Mouse (Mus musculus) neural tube, embryonic 15.5 days (tissue): ENCODE results near the gene Foxo6. TPM values are rescaled to one million over a fixed set of nuclear protein-coding genes. Genes with fewer than 3 reads are reported as not detected.
A peak's percentile ranks its signal among the peaks of the same experiment; 100 is the strongest.

Source experiments
- ATAC-seq: fragments of 200-750 bp; cut with Nextera tagmentation; 2 replicates; pipeline ENCODE4 v1.8.0; 2017; ENCODE audit warnings: mild to moderate bottlenecking, moderate TSS enrichment, moderate library complexity; ENCODE audit not compliant: low FRiP score
- H3K27ac ChIP-seq: fragments of 300-500 bp; sonication (generic); replicated peaks from 2 replicates; pipeline ENCODE4 v1.5.1; 2015; ENCODE audit warnings: mild to moderate bottlenecking, inconsistent platforms
- H3K27me3 ChIP-seq: fragments of 300-500 bp; sonication (generic); replicated peaks from 2 replicates; pipeline ENCODE4 v1.6.1; 2015; ENCODE audit warnings: inconsistent platforms
- H3K36me3 ChIP-seq: fragments of 300-500 bp; sonication (generic); 2 replicates; pipeline ENCODE4 v1.6.1; 2015; ENCODE audit warnings: inconsistent platforms
- H3K4me1 ChIP-seq: fragments of 300-500 bp; sonication (generic); 2 replicates; pipeline ENCODE4 v1.6.1; 2015; ENCODE audit warnings: inconsistent platforms
- H3K4me2 ChIP-seq: fragments of 300-500 bp; sonication (generic); 2 replicates; pipeline ENCODE4 v1.6.1; 2015; ENCODE audit warnings: inconsistent platforms, mild to moderate bottlenecking, moderate library complexity
- H3K4me3 ChIP-seq: fragments of 300-500 bp; sonication (generic); replicated peaks from 2 replicates; pipeline ENCODE4 v1.5.1; 2015; ENCODE audit warnings: mild to moderate bottlenecking, inconsistent platforms
- H3K9ac ChIP-seq: fragments of 300-500 bp; sonication (generic); replicated peaks from 2 replicates; pipeline ENCODE4 v1.6.1; 2015; ENCODE audit warnings: mild to moderate bottlenecking, inconsistent platforms
- H3K9me3 ChIP-seq: fragments of 300-500 bp; sonication (generic); replicated peaks from 2 replicates; pipeline ENCODE4 v1.6.1; 2016; ENCODE audit warnings: inconsistent platforms
- WGBS: fragments of 180-500 bp; shearing (Covaris S2); methylation state at CpG from one replicate; pipeline ENCODE4 v1.1.7; 2015; ENCODE audit warnings: mixed read lengths; 5-methylcytosine and 5-hydroxymethylcytosine counted together
- polyA plus RNA-seq: library from polyadenylated mRNA; unstranded; fragments of >200 nt; fragmentation: Nextera tagmentation; extraction: Ambion mirVana; gene quantifications from 2 replicates; pipeline ENCODE4 v1.2.1, GENCODE M21; 2015

Foxo6 gene
- polyA plus RNA-seq, 1 experiment from 2014 or later, result 1.0 TPM

DNA sequence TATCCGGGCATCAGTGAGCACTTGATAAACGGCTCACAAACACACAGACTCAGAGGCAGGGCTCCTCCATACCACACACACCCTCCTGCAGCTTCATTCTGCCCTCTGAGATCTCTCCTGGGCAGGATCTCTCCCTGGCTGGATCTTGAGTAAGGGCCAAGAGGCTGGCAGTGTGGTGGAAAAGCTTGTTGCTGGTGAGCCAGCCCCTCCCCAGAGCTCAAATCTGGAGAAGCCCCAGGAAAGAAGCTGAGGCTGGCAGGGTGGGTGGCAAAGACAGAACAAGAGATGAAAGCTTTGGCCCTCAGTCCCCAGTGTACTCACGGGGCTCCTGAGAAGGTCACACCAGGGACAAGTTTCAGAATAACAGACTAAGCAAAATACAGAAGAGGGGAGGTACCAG is 27.4 kb upstream of the Foxo6 start:
- ATAC-seq, result no peak
- no peak overlapping the region for H3K27ac ChIP-seq
- no peaks in the 10 kb centered on the region for H3K36me3 ChIP-seq
- H3K9me3 ChIP-seq, result no peaks in the 10 kb centered on the region
- H3K27me3 ChIP-seq, result no peaks in the 10 kb centered on the region
- H3K4me1 ChIP-seq, result no peaks in the 10 kb centered on the region
- no peak overlapping the region for H3K4me2 ChIP-seq
- 22% methylated on average over 3 of the region's 3 CpGs for WGBS
- no peak overlapping the region for H3K9ac ChIP-seq
- no peak overlapping the region for H3K4me3 ChIP-seq

GRCm38 (mm10) chr4:120313309-120313708 is 26.2 kb upstream of the Foxo6 start:
- Histone ChIP-seq H3K27ac (no peak overlapping the region), H3K36me3 (no peaks in the 10 kb centered on the region), H3K9me3 (no peaks in the 10 kb centered on the region), H3K27me3 (no peaks in the 10 kb centered on the region), H3K4me1 (no peaks in the 10 kb centered on the region), H3K4me2 (no peak overlapping the region), H3K4me3 (no peak overlapping the region), H3K9ac (no peak overlapping the region)
- no peak for ATAC-seq
- WGBS, result 78% methylated on average over 5 of the region's 5 CpGs

DNA sequence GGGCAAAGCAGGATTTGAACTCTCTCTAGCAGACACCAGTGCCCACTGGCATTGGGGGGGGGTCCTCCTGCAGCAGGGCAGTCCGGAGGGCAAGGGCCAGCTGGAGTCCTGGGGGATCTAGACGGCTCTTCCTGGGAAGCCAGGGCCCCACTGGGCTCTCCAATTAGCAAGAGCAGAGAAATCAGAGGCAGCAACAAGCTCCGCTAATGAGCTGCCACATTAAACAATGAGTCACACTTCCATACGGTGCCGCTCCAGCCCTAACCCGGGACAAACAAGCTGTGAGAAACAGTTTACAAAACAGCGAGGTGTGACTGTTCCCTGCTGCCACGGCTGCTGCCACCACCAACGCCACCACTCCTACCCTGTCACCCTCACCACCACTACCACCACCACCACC is 17.4 kb upstream of the Foxo6 start:
- no peaks in the 10 kb centered on the region for H3K27me3 ChIP-seq
- H3K9me3 ChIP-seq, result no peaks in the 10 kb centered on the region
- WGBS, result 19% methylated on average over 9 of the region's 9 CpGs
- H3K4me1 ChIP-seq, result no peaks in the 10 kb centered on the region
- H3K4me3 ChIP-seq, result no peak overlapping the region
- no peak overlapping the region for H3K27ac ChIP-seq
- no peak for ATAC-seq
- no peak overlapping the region for H3K9ac ChIP-seq
- no peak overlapping the region for H3K4me2 ChIP-seq
- H3K36me3 ChIP-seq, result no peaks in the 10 kb centered on the region

DNA sequence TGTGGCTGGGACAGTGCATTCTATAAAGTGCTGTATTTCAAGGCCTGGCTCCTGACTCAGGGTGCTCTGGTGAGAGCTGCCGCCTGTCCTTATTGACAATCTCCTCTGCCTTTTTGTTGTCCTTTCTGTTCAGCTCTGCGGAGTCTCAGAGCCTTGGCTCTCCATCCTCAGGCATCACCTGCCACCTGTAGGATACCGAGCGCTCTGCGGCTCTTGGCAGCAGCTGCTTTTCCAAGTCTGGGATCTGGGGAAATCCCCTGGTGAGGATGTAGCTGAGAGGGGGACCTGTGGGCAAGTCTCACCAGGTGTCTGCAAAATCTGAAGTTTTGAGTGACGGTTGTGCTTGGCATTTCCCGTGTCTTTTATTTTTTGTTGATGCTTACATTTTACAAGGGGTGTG is 12.1 kb upstream of the Foxo6 start:
- no peak overlapping the region for H3K4me3 ChIP-seq
- no peak overlapping the region for H3K4me2 ChIP-seq
- H3K27ac ChIP-seq, result no peak overlapping the region
- H3K9ac ChIP-seq, result no peak overlapping the region
- H3K27me3 ChIP-seq, result no peaks in the 10 kb centered on the region
- no peaks in the 10 kb centered on the region for H3K9me3 ChIP-seq
- H3K4me1 ChIP-seq, result no peaks in the 10 kb centered on the region
- no peak for ATAC-seq
- WGBS, result 61% methylated on average over 7 of the region's 7 CpGs
- no peaks in the 10 kb centered on the region for H3K36me3 ChIP-seq

DNA sequence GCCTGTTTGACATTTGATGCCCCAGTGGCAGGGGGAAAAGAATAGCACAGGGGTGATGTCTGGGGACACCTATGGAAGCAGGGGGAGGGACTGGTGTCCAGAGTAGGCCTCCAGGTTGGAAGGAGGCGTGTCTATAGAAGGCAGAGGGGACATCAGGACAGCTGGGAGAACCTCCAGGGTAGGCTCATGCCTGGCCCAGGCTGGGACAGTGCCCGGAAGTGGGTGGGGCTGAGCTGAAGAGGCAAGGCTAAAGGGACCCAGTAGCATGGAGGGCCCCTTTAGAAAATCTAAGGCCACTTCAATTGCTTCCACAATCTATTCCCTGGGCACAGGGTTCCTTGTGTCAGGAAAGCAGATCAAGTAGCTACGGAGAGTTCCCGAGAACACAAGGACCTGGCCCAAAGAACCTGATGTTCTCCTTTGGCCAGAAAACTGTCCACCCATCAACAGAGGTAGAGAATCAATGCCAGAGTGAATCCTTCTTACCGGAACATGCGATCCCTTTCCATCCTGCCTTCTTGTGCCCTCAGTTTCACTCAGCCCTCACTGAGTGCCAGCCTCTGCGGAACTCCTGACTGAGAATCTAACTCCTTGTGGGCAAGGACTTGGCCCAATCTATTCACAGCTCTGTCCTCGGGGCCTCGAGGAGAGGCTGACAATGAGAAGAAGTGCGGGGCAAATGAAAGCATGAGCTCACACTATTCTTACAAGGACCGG is 4.1 kb upstream of the Foxo6 start:
- Histone ChIP-seq H3K36me3 (no peaks in the 10 kb centered on the region), H3K4me2 (no peak overlapping the region), H3K4me1 (peaks cover 18% of the 10 kb centered on the region), H3K27me3 (peaks cover 5% of the 10 kb centered on the region; the same call in 1 of the 2 replicates), H3K4me3 (no peak overlapping the region), H3K9me3 (no peaks in the 10 kb centered on the region), H3K27ac (no peak overlapping the region), H3K9ac (no peak overlapping the region)
- no peak for ATAC-seq
- WGBS, result 86% methylated on average over 11 of the region's 11 CpGs

DNA sequence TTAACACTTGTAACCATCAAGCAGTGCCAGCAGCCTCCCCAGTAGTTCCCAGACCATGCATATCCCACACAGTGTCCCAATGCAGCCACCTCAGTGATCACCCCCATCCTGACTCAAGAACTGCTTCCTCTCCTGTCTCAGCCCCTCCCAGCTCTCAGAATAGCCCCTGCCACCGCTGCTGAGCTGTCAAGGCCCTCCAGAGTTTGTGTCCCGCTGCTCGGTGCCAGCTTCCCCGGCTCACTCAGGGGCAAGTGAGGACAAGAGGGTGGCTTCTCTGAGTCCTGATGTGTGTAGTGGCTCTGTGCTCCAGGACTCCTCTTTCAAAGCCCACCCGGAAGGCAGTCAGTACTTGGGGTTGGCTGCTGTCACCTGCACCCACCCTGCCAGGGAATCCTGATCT is 3.3 kb upstream of the Foxo6 start:
- peaks cover 26% of the 10 kb centered on the region for H3K4me1 ChIP-seq
- no peak overlapping the region for H3K9ac ChIP-seq
- H3K27ac ChIP-seq, result no peak overlapping the region
- H3K9me3 ChIP-seq, result no peaks in the 10 kb centered on the region
- H3K4me2 ChIP-seq, result no peak overlapping the region
- no peak overlapping the region for H3K4me3 ChIP-seq
- H3K27me3 ChIP-seq, result peaks cover 10% of the 10 kb centered on the region
- no peak for ATAC-seq
- H3K36me3 ChIP-seq, result no peaks in the 10 kb centered on the region
- 50% methylated on average over 5 of the region's 5 CpGs for WGBS

- Histone ChIP-seq H3K27ac (no peak overlapping the region), H3K27me3 (peaks cover 16% of the 10 kb centered on the region), H3K4me2 (no peak overlapping the region), H3K4me1 (peaks cover 37% of the 10 kb centered on the region), H3K9me3 (no peaks in the 10 kb centered on the region), H3K4me3 (no peak overlapping the region), H3K36me3 (no peaks in the 10 kb centered on the region), H3K9ac (no peak overlapping the region)
- 53% methylated on average over 3 of the region's 3 CpGs for WGBS
- ATAC-seq, result no peak
These were observed 2.2 kb upstream of the Foxo6 start for GRCm38 (mm10) chr4:120289181-120289965.

DNA sequence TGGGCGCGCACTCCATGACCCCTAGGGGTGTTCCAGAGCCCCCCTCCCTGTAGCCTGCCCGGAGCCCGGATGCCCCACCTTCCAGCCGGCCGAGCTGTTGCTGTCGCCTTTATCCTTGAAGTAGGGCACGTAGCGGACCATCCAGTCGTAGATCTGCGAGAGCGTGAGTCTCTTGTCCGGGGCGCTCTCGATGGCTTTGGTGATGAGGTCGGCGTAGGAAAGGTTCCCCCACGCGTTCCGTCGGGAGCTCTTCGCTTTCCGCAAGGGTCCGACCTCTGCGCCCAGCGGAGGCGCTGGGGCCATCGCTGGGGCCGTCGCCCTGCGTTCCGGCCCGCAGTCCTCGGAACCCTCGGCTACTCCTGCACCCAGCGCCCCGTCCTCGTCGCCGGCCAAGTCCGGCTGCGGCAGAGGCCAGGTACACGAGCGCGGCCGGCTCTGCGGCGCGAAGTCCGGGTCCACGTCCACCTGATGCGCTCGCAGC is 348 bp downstream of the Foxo6 start:
- Histone ChIP-seq H3K4me1 (peaks cover 62% of the 10 kb centered on the region), H3K4me2 (peak overlapping the region; percentile 98)

GRCm38 (mm10) chr4:120285730-120286129 is 1.4 kb downstream of the Foxo6 start:
- Histone ChIP-seq H3K9me3 (no peaks in the 10 kb centered on the region), H3K4me1 (peaks cover 69% of the 10 kb centered on the region), H3K4me3 (peak overlapping the region; percentile 82), H3K27me3 (peaks cover 21% of the 10 kb centered on the region), H3K27ac (no peak overlapping the region), H3K4me2 (peak overlapping the region; percentile 98), H3K9ac (0 out of 2 replicates have a peak overlapping the region, but pooled peaks have one; percentile 17), H3K36me3 (no peaks in the 10 kb centered on the region)
- no peak for ATAC-seq
- 91% methylated on average over 1 of the region's 1 CpGs for WGBS

More for the DNA sequence above, 348 bp downstream of the Foxo6 start:
- H3K9me3 ChIP-seq, result no peaks in the 10 kb centered on the region
- ATAC-seq, result no peak
- peak overlapping the region; percentile 91 for H3K9ac ChIP-seq
- no peaks in the 10 kb centered on the region for H3K36me3 ChIP-seq
- peak overlapping the region; percentile 85 for H3K27ac ChIP-seq
- peak overlapping the region; percentile 82 for H3K4me3 ChIP-seq
- peaks cover 16% of the 10 kb centered on the region for H3K27me3 ChIP-seq
- WGBS, result under 1% methylated on average over 52 of the region's 53 CpGs

DNA sequence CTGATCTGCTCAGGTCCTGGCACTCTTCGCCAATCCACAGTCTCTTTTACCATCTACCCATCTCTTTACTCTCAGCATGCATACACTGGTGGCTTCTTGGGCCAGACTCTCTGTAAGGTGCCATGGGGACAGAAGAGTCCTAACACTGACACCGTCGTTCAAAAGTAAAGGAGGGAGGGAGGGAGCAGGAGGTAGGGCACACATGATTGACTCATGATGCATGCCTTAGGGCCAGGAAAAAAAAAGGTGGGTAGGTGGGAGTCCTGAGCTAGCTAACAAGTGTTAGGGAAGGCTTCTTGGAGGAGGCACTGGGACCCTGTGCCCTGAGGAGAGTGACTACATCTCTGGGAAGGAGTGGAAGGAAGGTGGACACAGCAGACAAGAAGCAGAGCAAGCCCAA is 1.9 kb downstream of the Foxo6 start:
- peaks cover 69% of the 10 kb centered on the region for H3K4me1 ChIP-seq
- H3K36me3 ChIP-seq, result no peaks in the 10 kb centered on the region
- H3K9me3 ChIP-seq, result no peaks in the 10 kb centered on the region
- H3K4me3 ChIP-seq, result peak overlapping the region; percentile 82
- H3K27me3 ChIP-seq, result peaks cover 21% of the 10 kb centered on the region
- 0 out of 2 replicates have a peak overlapping the region, but pooled peaks have one; percentile 17 for H3K9ac ChIP-seq
- 70% methylated on average over 3 of the region's 3 CpGs for WGBS
- no peak overlapping the region for H3K27ac ChIP-seq
- peak overlapping the region; percentile 98 for H3K4me2 ChIP-seq
- no peak for ATAC-seq

- Histone ChIP-seq H3K9ac (no peak overlapping the region), H3K4me2 (peak overlapping the region; percentile 98), H3K9me3 (no peaks in the 10 kb centered on the region), H3K36me3 (no peaks in the 10 kb centered on the region), H3K4me1 (peaks cover 67% of the 10 kb centered on the region), H3K4me3 (no peak overlapping the region), H3K27ac (no peak overlapping the region), H3K27me3 (peaks cover 21% of the 10 kb centered on the region)
- ATAC-seq, result no peak
- 80% methylated on average over 1 of the region's 1 CpGs for WGBS
These were observed 3.0 kb downstream of the Foxo6 start for GRCm38 (mm10) chr4:120284187-120284586.

DNA sequence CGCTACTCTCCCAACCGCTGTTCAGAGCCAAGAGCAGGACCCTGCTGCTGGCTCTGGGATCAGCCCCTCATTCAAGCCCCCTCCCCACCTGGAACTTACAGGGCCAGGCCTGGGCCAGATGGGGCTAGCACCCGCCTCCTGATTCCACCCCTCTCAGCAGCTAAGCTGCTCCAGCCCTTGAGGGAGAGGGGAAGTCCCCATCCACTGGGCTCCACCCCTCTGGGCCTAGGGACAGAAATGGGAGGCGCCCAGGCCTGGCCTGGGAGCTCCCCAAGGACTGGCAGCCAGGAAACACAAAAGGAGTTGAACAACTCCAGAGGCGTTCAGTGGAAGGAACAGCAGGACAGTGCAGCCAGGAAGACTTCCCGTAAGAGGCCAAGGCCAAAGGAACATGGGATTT is 4.0 kb downstream of the Foxo6 start:
- Histone ChIP-seq H3K9me3 (no peaks in the 10 kb centered on the region), H3K4me2 (peak overlapping the region; percentile 98), H3K27ac (no peak overlapping the region), H3K9ac (peak overlapping the region; percentile 55), H3K4me1 (peaks cover 64% of the 10 kb centered on the region), H3K4me3 (peak overlapping the region; percentile 48), H3K27me3 (peaks cover 21% of the 10 kb centered on the region), H3K36me3 (no peaks in the 10 kb centered on the region)
- 8% methylated on average over 6 of the region's 6 CpGs for WGBS
- ATAC-seq, result peak; percentile 30; the same call in 1 of the 2 replicates
